Mouse (Mus musculus) stomach, postnatal 0 days (tissue): ENCODE results near the gene Bicral.

Experiments
- CTCF ChIP-seq: IDR thresholded peaks from 2 replicates; pipeline ENCODE4 v1.5.1; 2016; ENCODE audit warnings: antibody characterized with exemption, low read depth, mild to moderate bottlenecking, moderate library complexity
- EP300 ChIP-seq: optimal IDR thresholded peaks from 2 replicates; pipeline ENCODE3; 2016; ENCODE audit warnings: antibody characterized with exemption

GRCm38 (mm10) chr17:46872806-46873205 lies 14.5 kb upstream of the Bicral start:
- TF ChIP-seq CTCF, result no peak
- TF ChIP-seq EP300, result no peak
